Mouse (Mus musculus): ENCODE data around the gene Zbtb4. TPM values are rescaled to one million over a fixed set of nuclear protein-coding genes. Genes with fewer than 3 reads are reported as not detected.
"Not testable (repeated sequence)": the region's sequence is repeated elsewhere in the genome, so short reads cannot be mapped to it uniquely, and the experiment has no call there.

The Zbtb4 gene
- 100 to 1,000 TPM in 2 of 4 experiments, 10 to 100 TPM in 2; 73.0 to 121 (median 97.6) TPM for total RNA-seq (2022)

DNA sequence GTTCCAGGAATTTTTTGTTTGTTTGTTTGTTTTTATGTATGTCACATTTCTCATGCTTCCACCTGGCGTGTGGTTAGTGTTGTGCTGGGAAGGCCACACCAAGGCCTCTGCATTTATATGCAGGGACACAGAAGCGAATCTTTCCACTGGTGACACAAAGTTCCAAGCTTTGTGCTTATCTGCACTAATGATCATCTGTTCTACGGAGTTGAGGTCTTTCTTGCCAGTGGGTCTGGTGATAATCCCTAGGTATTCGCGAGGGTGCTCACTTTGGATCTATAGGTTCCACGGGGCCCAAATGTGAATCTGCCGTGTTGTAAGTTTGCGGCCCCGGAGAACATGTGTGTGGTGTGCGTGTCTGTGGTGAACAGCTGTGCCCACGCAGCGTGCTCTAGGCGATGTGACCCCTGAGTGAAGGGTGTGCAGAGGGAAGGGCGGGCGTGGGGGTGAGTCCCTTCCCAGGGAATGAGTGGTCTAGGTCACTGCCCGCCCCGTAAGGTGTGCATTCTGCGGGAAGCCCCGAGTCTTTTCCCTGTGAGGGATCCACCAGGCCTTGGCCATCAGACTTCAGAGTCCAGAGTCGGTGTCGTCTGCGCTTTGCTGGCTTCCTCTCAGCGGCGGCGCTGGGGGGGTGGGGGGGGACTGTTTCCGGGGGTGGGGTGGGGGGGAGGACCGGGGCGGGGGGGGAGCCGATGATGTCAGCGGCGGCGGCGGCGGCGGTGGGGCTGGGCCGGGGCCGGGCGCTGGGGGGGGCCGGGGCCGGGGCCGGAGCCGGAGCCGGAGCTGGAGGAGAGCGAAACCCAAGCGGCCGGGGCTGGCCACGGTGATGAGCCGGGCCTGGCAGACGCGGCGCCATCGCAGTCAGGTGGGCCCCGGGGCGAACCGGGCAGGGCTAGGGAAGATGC, at the start of gene Zbtb4:
Zbtb4 (plus strand) TSS at position 692 of the 905 bp plus-strand sequence.
- DNase-seq = no peak

DNA sequence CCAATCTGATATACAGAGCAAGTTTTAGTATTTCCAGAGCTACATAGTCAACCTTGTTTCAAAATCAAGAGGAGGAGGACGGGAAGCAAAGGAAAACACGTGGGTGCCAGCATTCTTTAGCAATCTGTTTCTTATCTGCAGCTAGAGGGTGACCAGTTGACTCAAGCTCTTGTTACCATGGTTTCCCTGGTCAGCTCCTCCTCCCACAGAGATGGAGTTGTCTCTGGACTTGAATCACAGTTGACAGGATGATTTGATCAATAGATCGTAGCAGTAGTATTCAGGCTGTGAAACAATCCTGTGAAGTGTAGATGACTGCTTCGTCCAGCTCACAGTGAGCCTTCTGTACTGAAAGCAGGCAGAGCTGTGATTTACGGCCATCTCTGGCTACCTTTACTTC, 49.8 kb upstream of the Zbtb4 start:
- peak; percentile 78 for DNase-seq

DNA sequence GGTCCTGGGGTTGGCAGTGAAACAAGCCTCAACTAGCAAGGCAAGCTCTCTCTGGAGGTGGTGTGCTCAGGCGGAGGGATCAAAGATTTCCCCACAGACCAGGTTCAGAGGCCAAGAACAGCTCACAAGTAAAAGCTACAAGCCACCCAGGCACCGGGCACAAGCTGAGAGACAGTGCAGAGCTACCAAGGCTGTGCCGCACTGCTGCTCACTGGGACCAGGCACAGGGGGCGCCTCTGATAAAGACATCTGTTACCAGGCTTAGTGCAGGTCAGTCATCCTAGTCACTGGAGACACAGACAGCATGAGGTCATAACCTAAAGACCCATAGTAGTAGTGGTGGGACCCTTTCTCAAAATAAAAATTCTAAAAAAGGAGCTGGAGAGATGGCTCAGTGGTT, 48.8 kb upstream of the Zbtb4 start:
- no peak for DNase-seq

DNA sequence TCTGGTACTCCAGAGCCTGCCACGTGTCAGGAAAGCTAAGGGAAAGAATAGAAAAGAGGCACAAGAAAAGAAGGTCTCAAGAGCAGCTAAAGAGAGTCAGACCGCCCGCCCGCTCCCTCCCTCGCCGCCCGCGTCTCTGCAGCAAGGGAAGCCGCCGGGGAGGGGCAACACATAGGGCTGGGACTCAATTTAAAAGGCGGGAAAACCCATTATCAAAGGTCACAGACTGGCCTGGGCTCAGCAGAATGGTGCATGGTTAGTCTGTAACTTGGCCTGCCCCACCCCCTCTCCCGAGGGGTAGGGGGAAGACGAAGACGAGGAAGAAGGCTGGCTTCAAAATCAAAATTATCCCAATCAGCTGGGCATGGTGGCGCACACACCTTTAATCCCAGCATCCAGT, 47.1 kb upstream of the Zbtb4 start:
- DNase-seq = no peak

GRCm38 (mm10) chr11:69719423-69719822, 46.3 kb upstream of the Zbtb4 start:
- no peak for DNase-seq

GRCm38 (mm10) chr11:69720852-69721251, 44.9 kb upstream of the Zbtb4 start:
- no peak for DNase-seq

DNA sequence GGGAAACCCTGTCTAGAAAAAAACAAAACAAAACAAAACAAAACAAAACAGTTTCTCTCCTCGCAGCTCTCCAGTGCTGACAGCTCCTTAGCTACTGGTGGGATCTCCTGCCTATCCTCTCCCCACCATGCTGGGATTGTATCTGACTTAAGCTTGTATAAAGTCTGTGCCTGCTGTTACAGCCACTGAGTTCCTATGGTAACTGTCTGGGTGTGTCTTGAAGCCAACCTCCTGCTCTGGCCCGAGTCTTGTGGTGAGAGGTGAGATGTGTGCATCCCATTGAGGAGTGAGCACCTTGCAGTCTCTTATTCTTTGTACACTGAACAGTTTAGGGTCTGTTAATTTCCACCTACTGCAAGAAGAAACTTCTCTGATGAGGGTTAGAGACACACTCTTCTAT, 42.6 kb upstream of the Zbtb4 start:
- no peak for DNase-seq

GRCm38 (mm10) chr11:69725951-69726350, 39.8 kb upstream of the Zbtb4 start:
- no peak for DNase-seq

DNA sequence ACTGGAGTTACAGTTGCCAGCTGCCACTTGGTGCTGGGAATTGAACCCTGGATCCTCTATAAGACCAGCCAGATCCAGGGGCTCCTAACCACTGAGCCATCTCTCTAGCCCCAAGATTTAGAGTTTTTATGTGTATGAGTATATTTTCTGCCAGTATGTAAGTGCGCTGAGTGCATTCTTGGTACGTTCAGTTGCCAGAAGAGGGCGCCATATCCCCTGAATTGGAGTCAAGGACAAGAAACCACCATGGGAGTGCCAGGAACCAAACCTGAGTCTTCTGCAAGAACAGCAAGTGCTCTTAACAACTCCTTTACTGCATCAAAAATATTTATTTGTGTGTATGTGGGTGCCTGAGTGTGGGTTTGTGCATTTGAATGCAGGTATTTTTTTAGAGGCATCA, 36.6 kb upstream of the Zbtb4 start:
- DNase-seq = peak; percentile 45

DNA sequence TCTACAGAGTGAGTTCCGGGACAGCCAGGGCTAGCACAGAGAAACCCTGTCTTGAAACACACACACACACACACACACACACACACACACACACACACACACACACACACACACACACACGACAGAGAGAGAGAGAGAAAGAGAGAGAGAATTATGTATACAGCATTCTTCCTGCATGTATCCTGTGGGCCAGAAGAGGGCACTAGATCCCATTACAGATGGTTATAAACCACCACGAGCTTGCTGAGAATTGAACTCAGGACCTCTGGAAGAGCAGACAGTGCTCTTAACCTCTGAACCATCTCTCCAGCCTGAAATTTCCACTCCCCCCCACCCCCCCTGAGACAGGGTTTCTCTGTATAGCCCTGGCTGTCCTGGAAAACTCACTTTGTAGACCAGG, 34.3 kb upstream of the Zbtb4 start:
- DNase-seq = not testable (repeated sequence)

GRCm38 (mm10) chr11:69751635-69752034, 14.1 kb upstream of the Zbtb4 start:
- no peak for DNase-seq

DNA sequence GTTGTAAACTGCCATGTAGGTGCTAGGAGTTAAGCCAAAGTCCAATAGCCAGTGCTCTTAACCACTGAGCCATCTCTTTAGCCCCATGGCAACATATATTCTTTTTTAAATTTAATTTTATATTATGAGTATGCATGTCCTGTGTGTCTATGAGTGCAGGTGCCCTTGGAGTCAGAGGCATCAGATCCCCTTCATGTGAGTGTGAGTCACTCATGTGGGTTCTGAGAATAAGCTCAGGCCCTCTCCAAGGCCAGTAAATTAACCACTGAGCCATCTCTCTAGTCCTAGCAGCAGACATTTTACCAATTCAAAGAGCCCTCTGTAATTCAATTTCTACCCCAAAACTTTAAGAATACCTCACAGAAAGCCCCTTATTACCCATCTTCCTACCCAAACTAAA, 13.0 kb upstream of the Zbtb4 start:
- DNase-seq = peak; percentile 46

GRCm38 (mm10) chr11:69754233-69754632, 11.5 kb upstream of the Zbtb4 start:
- no peak for DNase-seq

DNA sequence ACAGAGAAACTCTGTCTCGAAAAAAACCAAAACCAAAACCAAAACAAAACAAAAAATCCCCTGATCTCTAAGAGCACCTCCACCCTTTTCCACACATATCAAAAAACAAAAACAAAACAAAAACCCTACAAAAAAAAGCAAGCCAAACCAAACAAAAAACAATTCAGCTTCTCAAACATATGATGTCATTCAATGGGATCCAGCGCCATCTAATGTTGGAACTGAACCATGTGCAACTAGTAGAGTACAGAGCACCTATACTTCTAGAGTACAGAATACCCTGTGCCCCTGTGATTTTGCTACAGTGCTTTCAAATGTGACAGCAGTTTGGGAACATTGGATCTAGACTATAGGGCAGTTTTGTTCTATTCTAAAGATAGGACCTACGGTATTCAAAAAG, 11.0 kb upstream of the Zbtb4 start:
- DNase-seq = no peak

- no peak for DNase-seq
Measured at GRCm38 (mm10) chr11:69757303-69758089, 8.2 kb upstream of the Zbtb4 start.

- DNase-seq = peak; percentile 95
Measured at GRCm38 (mm10) chr11:69758090-69758456, 7.6 kb upstream of the Zbtb4 start.

GRCm38 (mm10) chr11:69758478-69758970, 7.2 kb upstream of the Zbtb4 start, which contains the start of gene Polr2a:
Polr2a (minus strand) TSS chr11:69758637.
- DNase-seq = peak; percentile 95

DNA sequence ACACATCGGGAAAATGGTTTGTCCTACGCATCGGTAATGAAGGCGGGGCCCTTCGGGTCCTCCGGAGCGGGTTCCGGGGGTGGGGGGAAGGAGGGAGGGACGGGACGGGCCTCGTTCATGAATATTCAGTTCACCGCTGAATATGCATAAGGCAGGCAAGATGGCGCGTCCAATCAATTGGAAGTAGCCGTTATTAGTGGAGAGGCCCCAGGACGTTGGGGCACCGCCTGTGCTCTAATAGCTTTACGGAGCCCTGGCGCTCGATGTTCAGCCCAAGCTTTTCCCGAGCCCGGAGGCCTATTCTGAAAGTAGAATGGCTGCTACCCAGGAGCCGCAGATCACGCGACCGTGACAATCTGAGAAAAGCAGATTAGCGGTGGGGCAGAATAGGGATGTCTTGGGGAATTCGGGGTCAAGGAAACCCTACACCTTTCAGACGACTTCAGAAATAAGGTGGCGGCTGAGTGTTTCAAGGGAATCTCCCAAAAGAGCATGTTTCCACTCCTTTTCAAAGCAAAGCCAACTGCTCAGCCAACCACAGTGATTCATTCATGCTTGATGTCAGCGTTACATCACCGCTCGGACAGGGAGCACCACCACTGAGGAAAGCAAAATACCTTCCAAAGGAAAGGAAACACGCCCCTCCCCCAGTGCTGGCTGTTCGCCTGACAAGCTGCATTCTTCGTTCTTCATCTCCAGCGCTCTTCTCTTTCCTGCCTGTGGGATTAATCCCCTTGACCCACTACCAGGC, 6.6 kb upstream of the Zbtb4 start:
- DNase-seq = peak; percentile 87

DNA sequence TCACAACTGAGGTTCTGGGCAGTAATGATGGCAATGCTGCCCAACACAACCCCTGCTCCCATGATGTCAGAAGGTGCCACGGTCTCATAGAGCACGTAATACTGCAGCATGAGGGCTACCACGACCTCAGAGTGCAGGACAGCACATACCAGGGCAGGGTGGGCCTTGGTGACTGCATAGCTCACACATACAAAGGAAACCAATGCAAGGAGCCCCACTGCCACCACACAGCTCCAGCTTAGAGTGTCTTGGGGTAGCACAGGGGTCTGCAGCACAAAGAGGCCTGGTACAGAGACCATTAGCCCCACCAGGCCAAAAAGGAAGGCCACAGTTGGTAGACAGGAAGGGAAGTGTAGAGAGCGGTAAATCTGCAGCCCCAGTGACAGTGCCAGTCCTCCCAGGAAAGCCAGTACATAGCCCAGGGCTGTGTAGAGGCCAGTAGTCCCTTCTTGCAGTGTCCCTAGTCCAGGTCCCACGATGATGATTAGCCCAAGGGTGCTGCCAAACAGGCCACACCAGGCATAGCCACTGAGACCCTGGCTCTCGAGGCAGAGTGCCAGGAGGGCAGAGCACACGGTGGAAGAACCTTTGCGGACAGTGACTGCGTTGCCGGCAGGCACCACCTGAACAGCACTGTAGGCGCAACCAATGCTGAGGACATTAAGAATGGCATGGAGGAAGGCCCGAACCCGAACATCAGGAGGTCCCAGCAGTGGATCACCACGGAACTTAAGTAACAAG, 5.4 kb upstream of the Zbtb4 start:
- DNase-seq = no peak

DNA sequence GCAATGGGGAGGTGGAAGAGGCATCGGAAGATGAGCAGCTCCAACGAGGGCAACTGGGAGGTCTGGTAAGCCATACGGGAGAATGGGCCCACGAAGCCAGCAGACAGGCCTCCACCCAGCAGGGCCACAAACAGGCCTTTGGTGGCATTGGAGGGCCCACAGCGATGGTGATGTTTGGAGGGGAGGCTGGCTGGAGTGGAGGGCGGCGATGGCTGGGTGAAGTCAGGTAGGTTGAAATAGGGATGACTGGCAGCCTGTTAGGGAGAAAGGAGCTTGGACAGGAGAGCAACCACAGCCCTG, 4.9 kb upstream of the Zbtb4 start:
- no peak for DNase-seq

GRCm38 (mm10) chr11:69761868-69762267, 3.8 kb upstream of the Zbtb4 start, which contains the start of gene Slc35g3:
Slc35g3 (minus strand) TSS chr11:69761968.
- DNase-seq = no peak

DNA sequence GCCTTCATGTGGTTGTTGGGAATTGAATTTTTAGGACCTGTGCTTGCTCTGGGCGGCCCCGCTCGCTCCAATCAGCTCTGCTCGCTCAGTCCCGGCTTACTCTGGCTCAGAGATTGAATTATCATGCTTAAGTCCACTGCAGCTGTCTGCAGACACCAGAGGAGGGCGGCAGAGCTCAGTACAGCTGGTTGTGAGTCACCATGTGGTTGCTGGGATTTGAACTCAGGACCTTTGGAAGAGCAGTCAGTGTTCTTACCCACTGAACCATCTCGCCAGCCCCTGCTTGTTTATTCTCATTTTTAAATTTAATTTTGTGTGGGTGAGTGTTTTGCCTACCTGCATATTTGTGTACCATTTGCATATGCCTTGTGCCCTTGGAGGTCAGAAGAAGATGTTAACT, 2.2 kb upstream of the Zbtb4 start:
- DNase-seq = no peak
